Mouse (Mus musculus): ENCODE data around the gene Bfar.
"Not testable (repeated sequence)": the region's sequence is repeated elsewhere in the genome, so short reads cannot be mapped to it uniquely, and the experiment has no call there.

DNA sequence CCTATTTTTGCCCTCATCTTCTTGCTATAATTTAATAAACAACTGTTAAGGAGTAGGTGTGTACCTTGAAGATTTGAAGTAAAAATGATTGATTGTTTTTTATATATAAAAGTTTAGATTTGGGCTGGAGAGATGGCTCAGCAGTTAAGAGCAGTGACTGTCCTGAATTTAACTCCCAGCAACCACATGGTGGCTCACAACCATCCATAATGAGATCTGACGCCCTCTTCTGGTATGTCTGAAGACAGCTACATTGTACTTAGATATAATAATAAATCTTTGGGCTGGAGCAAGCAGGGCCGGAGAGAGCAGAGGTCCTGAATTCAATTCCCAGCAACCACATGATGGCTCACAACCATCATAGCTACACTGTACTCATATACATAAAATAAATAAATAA, 33.5 kb upstream of the Bfar start:
- TF ChIP-seq CTCF, EP300 (IDR thresholded peaks at IDR 0.05; ENCODE audit: low read depth): not testable (repeated sequence)
